Comparison of ENCODE assay signal across 8 mouse cellular contexts in the genomic region with DNA sequence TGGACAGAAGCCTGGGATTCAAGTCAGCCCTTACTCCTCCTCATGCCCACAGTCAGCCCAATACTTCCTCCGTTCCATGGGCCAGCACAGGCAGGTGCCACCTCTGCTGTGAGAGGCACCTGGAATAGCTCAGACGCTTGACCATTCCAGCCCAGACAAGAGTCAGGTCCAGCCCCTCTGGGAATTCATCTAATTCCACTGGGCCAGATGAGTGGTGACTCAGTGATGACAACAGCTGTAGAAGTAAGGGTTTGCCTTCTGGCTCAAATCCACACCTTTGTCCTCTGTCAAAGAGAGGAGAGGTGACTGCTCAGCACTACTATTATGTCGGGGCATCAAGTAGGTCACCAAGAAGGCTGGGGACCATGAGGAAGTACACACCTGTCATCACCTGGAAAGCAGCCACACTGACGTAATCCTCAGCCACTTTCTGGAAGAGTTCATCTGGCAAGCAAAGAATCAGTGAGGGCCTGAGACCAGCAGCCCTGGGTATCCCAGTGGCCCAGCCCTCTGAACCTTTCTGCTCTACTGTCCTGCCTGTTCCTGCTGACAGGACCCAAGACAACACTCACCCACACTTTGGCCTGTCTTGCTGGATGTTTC. TPM values are rescaled to one million over a fixed set of nuclear protein-coding genes. Genes with fewer than 3 reads are reported as not detected.
DNase-seq lines count a peak whose midpoint lies in the region; ATAC-seq lines count a peak whose summit lies in the region.

A gene (plus strand): TSS at position 570 of the 603 bp plus-strand sequence.

- 0 out of 2 replicates have a peak within 1 kb of the TSS, but pooled peaks have one; percentile 27 for H3K27ac ChIP-seq in brown adipose tissue, adult 24 weeks (replicated peaks; ENCODE audit: low read depth, low read length)

- no peak for ATAC-seq in inflammation-experienced regulatory T-cells, adult 6 months

- peak; percentile 26 to 33 for DNase-seq in lung, adult 18-20 months
- no peak for DNase-seq in lung, postnatal 36 days
- DNase-seq in gastrocnemius, postnatal 14 days, result no peak
- peak; percentile 19 for DNase-seq in lung, postnatal 10 days
- no peak for DNase-seq in ovary, postnatal 10 days (ENCODE audit: low spot score)
- DNase-seq in urinary bladder, postnatal 10 days (ENCODE audit: low spot score), result no peak

- intact Hi-C loops in gastrocnemius, postnatal 14 days (cut with DNase I; ENCODE audit: low total_unique reads), result no loop called here

- peak within 1 kb of the TSS; percentile 84 for H3K4me3 ChIP-seq in brown adipose tissue, adult 24 weeks (ENCODE audit: insufficient read depth, low read depth, low read length)

- peaks cover 2% of the 10 kb centered on the region; the same call in 1 of the 2 replicates for H3K4me1 ChIP-seq in brown adipose tissue, adult 24 weeks (ENCODE audit: control insufficient read depth, insufficient read depth, insufficient read length, low read length)

RNA-seq across cellular contexts. Expression of the gene that starts here (rescaled TPM):
- polyA plus RNA-seq in brown adipose tissue, adult 24 weeks (2012; ENCODE audit: insufficient read depth, insufficient read length, missing spikeins), result 116 and 125 TPM in 2 replicates
- total RNA-seq in gastrocnemius, postnatal 14 days (2021), result 10 to 100 TPM; 48.0 to 59.0 TPM
- polyA plus RNA-seq in inflammation-experienced regulatory T-cells, adult 6 months (2017; shearing (Covaris generic)), result 100 to 1,000 TPM; 196 to 371 (median 209) TPM

Comparison
In these comparisons a context has a peak if more than half of its experiments do, and no peak if none do; other contexts are left out.
1. DNase-seq: peak in lung, adult 18-20 months (2 of 2) and lung, postnatal 10 days (single experiment); none in lung, postnatal 36 days (single experiment), gastrocnemius, postnatal 14 days (single experiment), ovary, postnatal 10 days (single experiment) and urinary bladder, postnatal 10 days (single experiment).